Mouse (Mus musculus) yolk sac, embryonic 10.5 days (tissue): ENCODE data around the gene Pde1b.

Source experiments
- DNase-seq: peaks from one replicate; pipeline ENCODE4 v3.0.0-alpha.2; 2017; ENCODE audit warnings: low spot score

Pde1b gene

DNA sequence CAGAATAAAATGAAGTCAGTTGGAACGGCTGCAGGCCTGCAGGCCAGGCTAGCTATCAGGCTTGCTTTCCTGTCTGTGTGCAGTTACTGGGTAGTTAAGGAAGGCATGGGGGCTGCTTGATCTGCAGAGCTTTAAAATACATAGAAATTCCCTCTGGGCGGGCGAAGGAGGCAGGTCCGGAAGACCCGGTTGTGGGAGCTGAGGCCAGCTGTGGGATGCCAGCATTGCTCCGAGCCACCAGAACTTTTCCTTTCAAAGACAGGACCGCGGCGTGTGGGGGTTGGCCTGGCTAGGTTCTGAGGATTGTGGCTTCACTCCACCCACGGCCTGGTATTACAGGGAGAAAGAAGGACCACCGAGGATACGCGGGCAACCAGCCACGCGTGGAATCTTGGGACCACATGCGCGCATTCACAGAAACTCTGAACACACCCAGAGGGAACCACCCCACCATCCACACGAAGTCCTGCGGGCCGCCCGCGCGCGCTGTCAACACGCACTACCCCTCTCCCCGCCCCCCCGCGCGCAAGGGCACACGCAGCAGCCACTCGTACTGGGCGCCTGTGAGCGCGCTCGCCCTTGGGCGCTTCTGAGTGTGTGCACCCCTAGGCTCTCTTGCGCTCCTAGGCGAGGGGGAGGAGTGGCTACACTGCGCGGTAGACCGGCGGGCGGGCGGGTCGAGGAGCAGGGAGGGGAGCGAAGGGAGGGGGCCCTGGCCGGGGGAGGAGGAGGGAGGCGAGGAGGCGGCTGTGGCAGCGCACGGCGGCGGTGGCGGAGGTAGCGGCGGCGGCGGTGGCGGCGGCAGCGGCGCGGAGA, at the start of gene Pde1b:
Gene Pde1b, plus strand, starts transcription at position 600 of the 816 bp plus-strand sequence.
- peak; percentile 73 for DNase-seq

DNA sequence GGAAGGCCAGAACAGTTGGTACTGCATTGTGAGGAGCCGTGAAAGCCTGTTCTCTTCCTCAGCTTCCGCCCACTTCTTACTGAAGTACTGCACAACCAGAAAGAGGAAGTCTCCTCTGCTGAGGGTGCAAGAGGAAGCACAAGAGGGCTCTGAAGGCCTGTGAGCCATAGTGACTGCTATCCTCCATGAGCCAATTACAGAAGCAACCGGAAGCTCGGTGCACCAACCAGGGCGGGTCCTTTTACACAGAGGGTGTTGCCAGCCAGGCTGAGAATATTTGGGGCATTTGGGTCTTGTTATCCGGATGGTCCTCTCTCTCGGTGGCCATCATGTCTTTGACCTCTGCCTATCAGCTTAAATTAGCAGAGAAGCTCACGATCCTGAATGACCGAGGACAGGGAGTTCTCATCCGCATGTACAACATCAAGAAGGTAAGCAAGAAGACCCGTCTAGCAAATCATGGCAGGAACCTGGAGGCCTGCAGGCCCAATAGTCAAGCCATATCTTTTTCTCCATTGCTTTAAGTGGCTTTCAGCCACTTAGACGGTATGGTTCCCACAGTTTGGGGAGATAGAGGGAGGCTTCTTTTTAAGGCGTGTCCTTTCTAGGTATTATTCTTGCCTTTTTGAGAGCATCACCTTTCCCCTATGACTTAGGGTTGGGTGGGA, 49.1 kb upstream of the Pde1b start, which contains the start of gene Nckap1l:
Gene Nckap1l, plus strand, starts transcription at position 244 of the 668 bp plus-strand sequence.
- no peak for DNase-seq

DNA sequence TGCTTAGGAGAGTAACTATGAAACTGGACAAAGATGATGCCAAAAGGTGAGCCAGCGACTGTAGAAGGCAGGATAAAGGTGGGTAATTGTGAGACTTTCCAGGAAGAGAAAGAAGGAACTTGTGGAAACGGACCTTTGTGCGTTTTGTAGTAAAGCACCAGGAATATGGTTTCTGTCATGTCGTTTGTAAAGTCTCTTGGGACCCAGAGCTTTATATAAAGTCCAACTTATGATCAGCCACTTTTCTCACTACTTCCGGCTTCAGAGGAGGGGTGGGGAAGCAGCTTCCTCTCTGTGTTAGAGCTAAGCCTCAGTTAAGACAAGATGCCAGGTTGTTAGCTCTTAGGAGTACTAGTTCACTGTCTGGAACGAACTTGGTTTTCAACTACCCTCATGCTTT, 48.4 kb upstream of the Pde1b start:
- no peak for DNase-seq

DNA sequence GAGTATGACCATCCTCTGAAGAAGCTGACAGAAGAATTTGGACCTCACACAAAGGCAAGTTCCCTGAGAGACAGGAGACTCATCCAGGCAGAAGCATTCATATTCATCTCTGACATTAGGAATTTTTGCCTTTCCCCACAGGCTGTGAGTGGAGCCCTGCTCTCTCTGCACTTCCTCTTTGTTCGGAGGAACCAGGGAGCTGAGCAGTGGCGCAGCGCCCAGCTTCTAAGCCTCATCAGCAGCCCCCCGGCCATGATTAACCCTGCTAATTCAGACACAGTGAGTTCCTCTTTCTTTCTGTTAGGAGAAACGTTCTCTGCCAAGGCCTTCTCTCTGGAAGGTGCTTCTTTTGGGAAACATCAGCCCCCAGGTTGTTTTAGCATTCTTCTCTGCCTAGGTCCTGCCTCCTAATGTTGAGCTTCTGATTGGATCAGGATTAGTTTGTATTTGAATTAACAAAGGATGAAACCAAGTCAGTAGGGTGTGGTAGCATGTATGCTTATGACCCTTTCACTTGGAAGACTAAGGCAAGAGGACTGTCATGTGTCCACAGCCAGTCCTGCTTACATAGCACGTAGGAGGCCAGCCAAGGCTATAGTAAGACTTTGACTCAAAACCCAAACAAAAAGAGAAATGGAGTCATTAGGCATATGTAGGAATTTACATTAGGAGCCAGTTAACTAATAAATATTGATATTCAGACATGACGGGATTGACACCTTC, 40.1 kb upstream of the Pde1b start:
- DNase-seq = no peak

DNA sequence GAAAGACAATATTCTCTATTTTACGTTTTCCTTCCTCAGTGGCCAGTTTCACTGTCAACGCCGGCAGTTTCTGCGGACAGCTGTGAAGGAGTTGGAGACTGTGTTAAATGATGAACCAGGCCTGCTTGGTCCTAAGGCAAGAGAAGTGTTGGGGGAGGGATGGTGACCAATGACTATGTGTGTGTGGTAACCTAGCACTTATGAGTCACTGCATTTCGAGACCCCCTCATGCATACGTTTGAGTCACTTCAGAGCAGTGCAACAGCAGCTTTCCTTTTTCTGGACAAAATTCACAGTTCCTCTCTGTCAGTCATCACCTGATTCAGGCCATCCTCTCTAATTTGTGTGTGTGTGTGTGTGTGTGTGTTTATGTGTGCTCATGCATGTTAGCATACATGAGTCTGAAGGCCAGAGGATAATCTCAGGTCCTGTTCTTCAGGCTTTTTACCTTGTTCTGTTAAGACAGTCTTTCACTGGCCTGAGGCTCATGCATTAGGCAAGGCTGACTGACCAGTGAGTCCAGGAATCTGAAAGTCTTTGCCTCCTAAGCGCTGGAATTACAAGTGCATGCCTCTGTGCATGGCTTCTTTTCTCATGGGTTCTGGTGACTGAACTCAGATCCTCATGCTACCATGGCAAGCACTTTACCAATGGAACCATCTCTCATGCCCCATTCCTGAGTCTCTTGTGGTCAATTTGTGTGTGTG, 31.2 kb upstream of the Pde1b start:
- DNase-seq = no peak

DNA sequence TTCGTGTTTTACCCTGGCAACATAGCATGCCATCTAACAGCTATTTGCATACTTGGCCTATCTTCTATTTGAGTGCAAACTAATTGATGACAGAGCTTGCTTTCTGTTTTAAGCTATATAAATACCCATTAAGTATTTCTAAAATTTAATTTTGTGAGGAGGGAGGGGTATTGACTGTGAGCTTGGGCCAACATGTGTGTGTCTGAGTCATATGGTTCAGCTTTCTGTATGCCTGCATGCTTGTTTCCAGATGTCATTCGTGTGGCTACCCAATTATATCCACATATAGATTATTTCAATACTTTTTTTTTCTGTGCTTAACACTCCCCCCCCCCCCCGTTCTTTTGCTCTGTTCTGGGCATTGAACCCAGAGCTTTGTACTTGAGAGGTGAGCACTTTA, 30.6 kb upstream of the Pde1b start:
- no peak for DNase-seq

DNA sequence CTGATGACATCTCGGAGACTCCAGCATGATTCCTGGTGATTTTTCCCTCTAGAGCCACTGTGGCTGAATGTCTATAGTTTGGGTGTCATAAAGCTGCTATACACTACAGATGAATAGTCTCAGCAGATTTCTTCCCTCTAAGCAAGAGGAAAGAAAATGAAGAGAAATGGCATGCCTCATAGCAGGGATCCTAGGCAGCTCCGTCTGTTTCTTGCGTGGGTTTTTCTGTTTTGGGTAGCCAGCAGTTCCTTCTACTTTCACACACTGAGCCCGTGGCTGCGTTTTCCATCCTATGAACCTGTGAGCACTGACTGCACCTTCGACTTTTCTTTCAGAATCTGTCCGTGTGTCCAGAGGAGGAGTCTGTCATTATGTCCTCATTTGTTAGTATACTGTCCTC, 29.7 kb upstream of the Pde1b start:
- DNase-seq = no peak

DNA sequence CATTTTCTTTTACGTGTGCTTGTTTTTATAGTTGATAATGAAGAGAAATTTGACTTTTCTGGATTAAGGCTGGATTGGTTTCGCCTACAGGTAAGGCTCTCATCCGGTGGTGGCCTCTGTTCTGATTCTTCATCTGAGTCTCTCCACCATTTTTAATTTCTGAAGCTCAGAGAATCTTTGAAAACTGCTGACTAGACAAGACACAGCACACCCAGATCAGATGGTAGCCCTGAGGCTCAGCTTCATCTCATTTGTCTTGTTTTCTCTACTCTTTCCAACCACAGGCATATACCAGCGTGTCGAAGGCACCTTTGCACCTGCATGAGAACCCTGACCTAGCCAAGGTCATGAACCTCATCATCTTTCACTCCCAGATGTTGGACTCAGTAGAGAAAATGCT, 29.1 kb upstream of the Pde1b start:
- no peak for DNase-seq

DNA sequence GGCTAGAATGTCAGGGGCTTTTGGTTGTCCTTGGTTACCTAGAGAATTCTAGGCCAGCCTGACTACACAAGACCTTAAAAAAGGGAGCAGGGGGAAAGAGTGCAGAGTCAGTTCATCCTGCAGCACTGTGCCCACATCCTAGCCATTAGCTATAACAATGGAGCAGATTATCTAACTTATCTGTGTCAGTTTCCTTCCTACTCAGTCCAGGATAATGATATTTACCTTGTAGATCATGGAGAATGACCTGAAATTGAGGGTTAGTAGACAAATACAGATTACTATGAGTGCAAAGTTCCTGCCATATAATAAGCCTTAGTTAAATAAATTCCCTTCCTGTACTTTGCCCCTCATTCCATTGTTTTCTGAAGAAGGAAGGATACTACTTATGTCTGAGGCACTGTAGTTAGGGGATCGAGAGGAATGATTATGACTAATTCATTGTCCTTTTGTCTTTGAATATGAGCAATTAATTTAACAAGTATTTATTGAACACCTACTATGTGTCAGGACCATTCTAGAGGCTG, 23.7 kb upstream of the Pde1b start:
- no peak for DNase-seq

DNA sequence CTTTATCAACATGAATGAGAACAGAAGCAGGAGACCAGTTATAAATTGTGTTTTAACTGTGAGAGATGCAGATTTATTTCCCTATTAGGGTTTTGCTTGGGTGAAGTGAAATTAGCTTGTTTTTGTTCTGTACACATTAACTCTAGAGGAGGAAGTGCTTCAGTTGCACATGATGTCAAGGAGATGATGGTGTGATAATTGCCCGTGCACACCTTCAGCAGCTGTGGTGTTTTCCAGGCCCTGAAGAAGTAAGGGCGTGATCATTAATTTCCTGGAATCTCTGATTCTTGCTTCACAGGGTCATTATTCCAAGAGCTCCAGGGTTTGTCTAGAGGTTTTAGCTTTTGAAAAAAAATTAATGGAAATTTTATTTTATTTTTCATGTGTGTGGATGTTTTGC, 22.7 kb upstream of the Pde1b start:
- DNase-seq = no peak

DNA sequence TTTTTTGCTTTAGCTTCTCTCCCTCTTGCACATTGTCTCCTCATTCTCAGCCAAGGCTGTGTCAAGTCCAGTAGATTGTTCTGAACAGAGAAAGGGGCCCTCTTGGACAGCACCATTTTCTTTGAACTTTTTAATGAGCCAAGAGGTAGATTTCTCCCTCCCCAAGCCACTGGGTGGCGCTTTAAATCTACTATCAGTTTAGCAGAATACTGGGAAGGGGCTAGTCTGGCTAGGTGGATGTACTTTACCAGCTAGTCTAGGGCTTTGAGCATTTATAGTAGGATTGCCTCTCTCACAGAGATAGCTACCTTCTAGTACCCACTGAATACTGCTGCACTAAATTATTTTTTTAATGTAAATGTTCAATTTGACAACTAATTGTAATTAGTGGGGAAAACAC, 20.3 kb upstream of the Pde1b start:
- no peak for DNase-seq

DNA sequence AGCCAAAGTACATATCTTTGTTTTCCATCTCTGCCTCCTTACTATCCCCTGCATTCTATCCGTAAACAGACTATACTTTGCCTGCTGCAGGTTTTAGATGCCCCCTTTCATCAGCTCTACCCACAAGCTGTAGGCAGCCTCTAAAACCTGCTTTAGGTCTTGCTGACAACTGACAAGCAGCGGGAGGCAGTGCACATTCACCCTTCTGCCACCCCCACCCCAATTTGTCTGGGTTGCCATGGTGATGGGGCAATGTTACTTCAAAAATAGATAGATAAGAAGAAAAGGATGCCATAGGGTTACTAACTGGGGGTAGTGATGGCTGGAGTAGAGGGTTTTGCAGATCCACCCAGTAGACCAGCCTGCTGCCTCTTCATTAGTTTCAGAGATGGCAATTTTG, 18.3 kb upstream of the Pde1b start:
- no peak for DNase-seq

DNA sequence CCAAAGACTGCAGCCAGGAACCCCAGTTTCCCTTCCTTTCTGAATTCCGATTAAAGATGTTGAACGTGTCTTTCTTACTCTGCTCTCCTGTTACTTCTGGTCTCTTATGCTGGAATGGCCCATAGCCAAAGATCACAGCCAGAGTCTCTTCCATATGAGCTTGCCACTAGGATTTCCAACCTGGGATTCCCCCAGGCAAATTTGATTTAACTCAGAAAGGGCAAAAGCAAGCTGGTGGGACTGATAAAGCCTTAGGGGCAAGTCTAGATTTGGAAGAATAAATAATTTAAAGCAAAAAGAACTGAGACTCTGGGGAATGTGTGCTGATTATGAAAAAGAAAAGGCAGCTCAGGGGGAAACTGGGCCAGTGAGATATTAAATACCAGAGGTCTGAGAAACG, 17.7 kb upstream of the Pde1b start:
- no peak for DNase-seq

DNA sequence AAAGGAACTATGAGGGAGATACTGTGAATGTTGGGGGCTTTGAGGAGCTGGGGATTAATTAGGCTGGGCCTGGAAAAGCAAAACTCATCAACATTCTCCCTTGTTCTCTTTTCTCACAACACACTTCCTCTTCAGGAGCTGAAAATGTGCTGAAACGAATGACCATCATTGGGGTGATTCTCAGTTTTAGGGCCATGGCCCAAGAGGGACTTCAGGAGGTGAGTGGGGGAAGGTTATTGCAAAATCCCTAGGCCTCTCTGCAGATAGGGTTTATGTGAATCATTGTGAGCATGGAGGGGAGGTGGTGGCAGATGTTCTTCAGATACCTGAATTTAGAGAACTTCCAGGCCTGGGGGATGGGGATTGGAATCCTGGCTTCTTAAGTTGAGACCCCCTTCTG, 16.2 kb upstream of the Pde1b start:
- DNase-seq = no peak

DNA sequence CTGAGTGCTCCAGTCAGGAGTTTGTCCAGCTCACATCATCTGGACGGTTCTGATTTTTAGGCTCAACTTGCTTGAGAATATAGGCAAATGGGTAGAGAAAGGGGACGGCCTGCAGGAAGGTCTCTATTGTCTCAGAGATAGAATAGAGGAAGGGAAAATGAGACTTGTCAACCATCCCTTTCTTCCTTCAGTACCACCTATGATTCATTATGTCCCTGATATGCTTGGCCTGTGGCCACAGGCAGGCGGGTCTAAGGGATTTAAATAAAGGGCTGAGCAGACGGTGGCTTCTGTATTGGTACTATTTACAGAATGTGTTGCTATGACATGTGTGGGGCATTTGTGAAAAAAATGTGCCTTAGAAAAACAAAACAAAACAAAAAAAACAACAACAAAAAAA, 14.5 kb upstream of the Pde1b start:
- no peak for DNase-seq

DNA sequence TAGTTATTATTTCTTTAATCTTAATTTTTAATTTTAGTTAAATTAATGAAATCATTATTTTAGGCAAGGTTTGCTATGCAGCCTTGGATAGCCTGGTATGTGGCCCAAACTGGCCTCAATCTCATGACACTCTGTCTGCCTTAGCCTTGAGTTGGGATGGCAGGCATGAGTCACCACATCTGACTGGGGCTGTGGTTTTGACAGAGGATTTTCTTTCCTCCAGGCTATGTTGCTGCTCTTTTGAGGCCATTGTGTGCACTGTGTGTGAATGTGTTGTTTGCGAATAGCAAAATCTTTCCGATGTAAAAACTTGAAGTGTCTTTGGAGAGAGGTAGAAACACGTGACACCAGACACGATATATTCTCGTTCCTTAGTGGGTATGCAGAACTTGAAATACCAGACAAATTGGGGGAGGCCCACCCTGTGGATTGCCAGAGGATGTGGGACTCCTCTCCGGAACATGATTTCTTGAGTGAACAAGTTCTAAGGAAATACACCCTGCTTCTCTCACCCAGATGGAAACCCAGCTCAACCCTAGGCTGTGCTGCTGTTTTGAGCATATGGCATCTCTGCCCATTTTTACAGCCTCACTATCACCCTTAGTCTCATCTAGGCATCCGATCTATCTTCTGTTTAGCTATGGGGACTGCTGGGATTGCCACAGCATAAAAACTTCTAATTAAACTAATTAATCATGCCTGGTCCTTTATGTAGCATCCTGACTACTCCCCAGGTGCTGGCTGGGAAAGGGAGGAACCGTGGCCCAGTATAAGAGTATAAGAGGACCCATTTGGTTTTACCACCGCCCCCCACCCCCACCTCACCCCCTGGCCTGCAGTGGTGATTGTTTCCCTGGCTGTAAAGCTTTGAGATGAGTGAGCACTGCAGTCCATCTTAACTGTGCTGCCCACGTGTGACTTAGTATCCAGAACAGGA, 6.4 kb upstream of the Pde1b start:
- DNase-seq = no peak

DNA sequence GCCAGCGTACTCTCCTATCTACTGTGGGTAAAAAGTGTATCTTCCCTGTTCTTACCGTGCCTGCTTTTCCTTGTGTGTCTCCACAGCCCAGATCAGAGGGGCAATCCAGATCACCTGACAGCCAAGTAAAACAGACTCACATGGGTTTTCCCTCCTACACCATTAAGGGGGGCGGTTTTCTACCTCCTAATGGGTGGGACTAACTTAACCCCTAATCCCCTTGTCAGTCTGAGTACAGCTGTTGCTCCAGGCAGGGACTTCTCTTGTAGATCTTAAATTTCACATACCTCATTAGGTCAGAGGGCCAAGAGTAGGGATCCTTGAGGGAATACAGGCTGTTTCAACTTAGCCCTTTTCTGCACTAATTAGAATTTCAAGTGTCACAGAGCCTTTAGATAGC, 4.7 kb upstream of the Pde1b start:
- no peak for DNase-seq

DNA sequence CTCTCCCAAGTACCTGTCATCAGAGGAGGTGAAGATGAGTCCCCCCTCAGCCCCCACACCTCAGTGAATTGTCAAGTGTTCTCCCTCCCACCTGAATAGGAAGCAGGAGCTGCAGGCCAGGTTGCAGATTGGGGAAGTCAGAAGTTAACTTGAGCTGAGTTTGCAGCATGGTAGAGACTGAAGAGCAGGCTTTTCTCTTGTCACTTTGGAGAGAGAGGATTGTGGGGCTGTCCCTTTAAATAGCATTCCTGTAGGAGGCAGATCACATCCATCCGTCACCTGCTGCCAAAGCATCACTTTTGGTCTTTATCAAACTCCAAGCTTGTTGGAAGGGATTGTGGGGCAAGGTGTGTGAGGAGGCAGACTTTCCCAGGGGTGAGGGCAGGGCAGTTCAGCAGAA, 2.1 kb upstream of the Pde1b start:
- no peak for DNase-seq

DNA sequence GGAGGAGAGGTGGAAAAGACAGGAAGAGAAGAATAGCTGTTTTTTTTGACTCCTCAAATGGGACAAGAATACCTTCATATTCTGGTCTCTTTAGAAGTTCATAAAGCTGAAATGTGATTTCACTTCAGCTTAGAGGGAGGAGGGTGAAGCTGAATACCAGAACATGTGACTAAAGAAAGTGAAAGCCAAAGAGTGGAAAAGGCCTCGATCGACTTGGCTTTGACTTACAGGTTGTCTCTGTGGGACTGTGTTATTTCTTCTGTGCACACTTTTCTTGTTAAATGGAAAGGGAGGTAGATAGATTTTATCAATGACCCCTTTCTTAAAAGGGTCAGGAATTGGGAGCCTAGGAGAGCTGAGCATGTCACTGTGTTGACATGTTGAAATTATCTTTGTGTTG, 1.6 kb upstream of the Pde1b start:
- DNase-seq = no peak

DNA sequence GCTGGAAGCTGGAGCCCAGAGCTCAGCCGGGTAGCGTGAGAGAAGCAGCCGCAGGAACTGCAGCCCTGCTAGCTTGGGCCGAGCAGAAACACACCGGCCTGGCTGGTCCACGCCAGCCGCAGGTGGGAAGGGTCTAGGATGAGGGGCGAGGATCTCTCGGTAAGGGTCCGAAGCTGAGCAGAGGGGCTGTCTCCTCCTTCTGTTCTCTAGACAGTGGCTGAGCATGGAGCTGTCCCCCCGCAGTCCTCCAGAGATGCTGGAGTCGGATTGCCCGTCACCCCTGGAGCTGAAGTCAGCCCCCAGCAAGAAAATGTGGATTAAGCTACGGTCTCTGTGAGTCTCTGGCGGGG, 392 bp downstream of the Pde1b start:
- no peak for DNase-seq

DNA sequence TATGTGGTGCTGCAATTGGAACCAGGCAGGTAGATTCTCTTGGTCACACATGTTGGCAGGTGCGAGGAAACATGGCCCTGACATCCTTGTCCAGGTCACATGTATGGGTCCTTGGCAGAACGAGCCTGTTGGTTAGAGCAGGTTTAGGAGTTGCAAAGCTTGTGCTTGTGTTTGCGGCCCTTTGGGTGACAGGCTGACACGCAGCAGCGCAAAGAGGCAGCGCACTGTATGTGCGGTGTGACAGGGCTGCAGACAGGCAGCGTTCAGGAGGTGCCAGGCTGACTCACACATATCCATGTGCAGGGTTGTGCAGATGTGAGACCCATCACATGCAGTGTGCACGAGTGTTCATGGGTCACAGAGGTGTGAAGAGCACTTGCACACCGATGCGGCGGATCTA, 826 bp downstream of the Pde1b start:
- DNase-seq = no peak
